Mouse (Mus musculus) right cerebral cortex, postnatal 10 days (tissue): Measurements from ENCODE around the gene Ntan1.
A peak's percentile ranks its signal among the peaks of the same experiment; 100 is the strongest.

Experiments used
- DNase-seq, 2 experiments: peaks; one replicate each; pipeline ENCODE4 v3.0.0; 2021; ENCODE audit warnings: low spot score in 2 of 2

Gene Ntan1

GRCm38 (mm10) chr16:13831606-13832005, 13.0 kb downstream of the Ntan1 start:
- DNase-seq, result peak in 1 of 2 experiments; percentile 26

GRCm38 (mm10) chr16:13834382-13834781, 15.7 kb downstream of the Ntan1 start:
- DNase-seq, result no peak

- DNase-seq, result no peak
These were observed 21.4 kb downstream of the Ntan1 start for GRCm38 (mm10) chr16:13840056-13840455.

- DNase-seq, result no peak
These were observed 22.3 kb downstream of the Ntan1 start for GRCm38 (mm10) chr16:13840956-13841355.

- no peak for DNase-seq
These were observed 26.4 kb downstream of the Ntan1 start for GRCm38 (mm10) chr16:13845031-13845430.

- no peak for DNase-seq
These were observed 28.0 kb downstream of the Ntan1 start for GRCm38 (mm10) chr16:13846675-13847074.

GRCm38 (mm10) chr16:13848310-13848709, 29.7 kb downstream of the Ntan1 start:
- DNase-seq, result no peak

GRCm38 (mm10) chr16:13851446-13851845, 32.8 kb downstream of the Ntan1 start:
- DNase-seq, result no peak

- no peak for DNase-seq
These were observed 35.2 kb downstream of the Ntan1 start for GRCm38 (mm10) chr16:13853886-13854285.

GRCm38 (mm10) chr16:13866076-13866475, 47.4 kb downstream of the Ntan1 start:
- DNase-seq, result no peak

- DNase-seq, result no peak
These were observed 48.0 kb downstream of the Ntan1 start for GRCm38 (mm10) chr16:13866616-13867015.

- peak; percentile 35 to 49 for DNase-seq
These were observed 48.8 kb downstream of the Ntan1 start for GRCm38 (mm10) chr16:13867406-13867805.

- DNase-seq, result peak; percentile 27
These were observed 49.4 kb downstream of the Ntan1 start for GRCm38 (mm10) chr16:13867910-13868514.

- DNase-seq, result no peak
These were observed 56.8 kb downstream of the Ntan1 start for GRCm38 (mm10) chr16:13875483-13875882.

- no peak for DNase-seq
These were observed 64.6 kb downstream of the Ntan1 start for GRCm38 (mm10) chr16:13883094-13883774.
